Mouse (Mus musculus) lung, embryonic 16.5 days (tissue): ENCODE results near the gene Kifc3. TPM values are rescaled to one million over a fixed set of nuclear protein-coding genes. Genes with fewer than 3 reads are reported as not detected.

Experiments
- ATAC-seq: fragments of 200-750 bp; cut with Nextera tagmentation; 2 replicates; pipeline ENCODE4 v1.8.0; 2017; ENCODE audit warnings: low read depth, mild to moderate bottlenecking, moderate library complexity
- H3K27ac ChIP-seq: fragments of 300-500 bp; sonication (generic); 2 replicates; pipeline ENCODE4 v1.5.1; 2014; ENCODE audit warnings: mild to moderate bottlenecking, control low read depth, low read length
- H3K27me3 ChIP-seq: fragments of 300-500 bp; sonication (generic); 2 replicates; pipeline ENCODE4 v1.6.1; 2014; ENCODE audit warnings: low read depth, low read length, mixed read lengths; ENCODE audit not compliant: control insufficient read depth, insufficient read depth
- H3K36me3 ChIP-seq: fragments of 300-500 bp; sonication (generic); 2 replicates; pipeline ENCODE4 v1.6.1; 2014; ENCODE audit warnings: low read length; ENCODE audit not compliant: control insufficient read depth, insufficient read depth
- H3K4me1 ChIP-seq: fragments of 300-500 bp; sonication (generic); replicated peaks from 2 replicates; pipeline ENCODE4 v1.6.1; 2014; ENCODE audit warnings: low read length, mixed read lengths; ENCODE audit not compliant: control insufficient read depth, insufficient read depth
- H3K4me2 ChIP-seq: fragments of 300-500 bp; sonication (generic); 2 replicates; pipeline ENCODE4 v1.6.1; 2014; ENCODE audit warnings: low read depth, low read length, control low read depth
- H3K4me3 ChIP-seq: fragments of 300-500 bp; sonication (generic); 2 replicates; pipeline ENCODE4 v1.5.1; 2014; ENCODE audit warnings: mild to moderate bottlenecking, low read length, control low read depth
- H3K9ac ChIP-seq: fragments of 300-500 bp; sonication (generic); 2 replicates; pipeline ENCODE4 v1.6.1; 2014; ENCODE audit warnings: low read length, control low read depth
- H3K9me3 ChIP-seq: fragments of 300-500 bp; sonication (generic); 2 replicates; pipeline ENCODE4 v1.6.1; 2016; ENCODE audit warnings: low read length; ENCODE audit not compliant: control insufficient read depth
- WGBS: fragments of 180-500 bp; shearing (Covaris S2); extraction: QIAGEN DNeasy Blood & Tissue Kit; methylation state at CpG from one replicate; pipeline ENCODE4 v1.1.7; 2014; 5-methylcytosine and 5-hydroxymethylcytosine counted together
- polyA plus RNA-seq: library from polyadenylated mRNA; unstranded; fragments of >200 nt; fragmentation: Nextera tagmentation; extraction: Ambion mirVana; gene quantifications from 2 replicates; pipeline ENCODE4 v1.2.1, GENCODE M21; 2015

The Kifc3 gene
- polyA plus RNA-seq, 1 experiment from 2014 or later: 16.8 TPM

GRCm38 (mm10) chr8:95058661-95059060 is 144.0 kb downstream of the Kifc3 start:
- H3K27ac ChIP-seq: no peak overlapping the region

GRCm38 (mm10) chr8:95056414-95056813 is 146.2 kb downstream of the Kifc3 start:
- Histone ChIP-seq H3K9me3 (no peaks in the 10 kb centered on the region), H3K4me2 (no peak overlapping the region), H3K4me3 (no peak overlapping the region), H3K27me3 (no peaks in the 10 kb centered on the region), H3K4me1 (no peaks in the 10 kb centered on the region), H3K36me3 (no peaks in the 10 kb centered on the region), H3K27ac (no peak overlapping the region), H3K9ac (no peak overlapping the region)
- WGBS: 78% methylated on average over 5 of the region's 5 CpGs
- ATAC-seq: no peak

More at GRCm38 (mm10) chr8:95058661-95059060, 144.0 kb downstream of the Kifc3 start:
- Histone ChIP-seq H3K9me3 (no peaks in the 10 kb centered on the region), H3K36me3 (no peaks in the 10 kb centered on the region), H3K4me3 (no peak overlapping the region), H3K27me3 (no peaks in the 10 kb centered on the region), H3K4me2 (no peak overlapping the region), H3K4me1 (no peaks in the 10 kb centered on the region), H3K9ac (no peak overlapping the region)
- ATAC-seq: no peak
- WGBS: 64% methylated on average over 6 of the region's 6 CpGs

- H3K4me2 ChIP-seq: no peak within 1 kb of the TSS
- H3K9me3 ChIP-seq: no peaks in the 10 kb centered on the region
- no peaks in the 10 kb centered on the region for H3K36me3 ChIP-seq
- no peaks in the 10 kb centered on the region for H3K27me3 ChIP-seq
- no peak within 1 kb of the TSS for H3K9ac ChIP-seq
- no peak within 1 kb of the TSS for H3K4me3 ChIP-seq
- ATAC-seq: peak; percentile 76
- H3K4me1 ChIP-seq: no peaks in the 10 kb centered on the region
- WGBS: 30% methylated on average over 2 of the region's 2 CpGs
- no peak within 1 kb of the TSS for H3K27ac ChIP-seq
Measured at GRCm38 (mm10) chr8:95054927-95055510, 147.6 kb downstream of the Kifc3 start, which contains the start of gene Drc7. TSS of gene Drc7 (plus strand) at chr8:95055103.

- ATAC-seq: no peak
- 51% methylated on average over 6 of the region's 6 CpGs for WGBS
- H3K4me1 ChIP-seq: no peaks in the 10 kb centered on the region
Measured at GRCm38 (mm10) chr8:95054438-95054837, 148.2 kb downstream of the Kifc3 start.

More at GRCm38 (mm10) chr8:95054438-95054837, 148.2 kb downstream of the Kifc3 start:
- H3K9ac ChIP-seq: no peak overlapping the region
- H3K36me3 ChIP-seq: no peaks in the 10 kb centered on the region
- H3K27ac ChIP-seq: no peak overlapping the region
- H3K4me2 ChIP-seq: no peak overlapping the region
- H3K9me3 ChIP-seq: no peaks in the 10 kb centered on the region
- H3K4me3 ChIP-seq: no peak overlapping the region
- no peaks in the 10 kb centered on the region for H3K27me3 ChIP-seq

Other genes with a start within 250 kb of the Kifc3 start
- 39.8 and 42.9 TPM in 2 replicates for gene Adgrg1, start 228.1 kb downstream of the Kifc3 start, polyA plus RNA-seq
- gene Adgrg3, start 185.1 kb downstream of the Kifc3 start, polyA plus RNA-seq: 4.7 TPM in 2 replicates
- gene Drc7, start 147.7 kb downstream of the Kifc3 start, polyA plus RNA-seq: 1.5 and 2.7 TPM in 2 replicates
- 22.5 and 23.6 TPM in 2 replicates for gene Katnb1, start 121.6 kb downstream of the Kifc3 start, polyA plus RNA-seq
- gene Cngb1, start 103.8 kb upstream of the Kifc3 start, polyA plus RNA-seq: 0.94 and 1.6 TPM in 2 replicates
- gene Tepp, start 107.8 kb upstream of the Kifc3 start, polyA plus RNA-seq: 0.45 and 0.80 TPM in 2 replicates
- gene Zfp319, start 129.1 kb upstream of the Kifc3 start, polyA plus RNA-seq: 8.5 and 9.8 TPM in 2 replicates
- gene Usb1, start 129.5 kb upstream of the Kifc3 start, polyA plus RNA-seq: 39.6 and 45.5 TPM in 2 replicates
- 13.1 and 14.1 TPM in 2 replicates for gene Mmp15, start 149.5 kb upstream of the Kifc3 start, polyA plus RNA-seq
- gene Cfap20, start 232.1 kb upstream of the Kifc3 start, polyA plus RNA-seq: 149 and 156 TPM in 2 replicates